Mouse (Mus musculus): ENCODE measurements at regions not wholly inside any gene's neighbourhood (a gene's known extent, or its start where the extent isn't known, plus 50 kb on each side); places are given as distances from the start of the nearest gene placed in this dataset.

- no peak for DNase-seq (ENCODE audit: low read depth)
Measured at GRCm38 (mm10) chr17:47140969-47141842, 130.8 kb upstream of the Ubr2 start.

- DNase-seq (ENCODE audit: low read depth): no peak
Measured at GRCm38 (mm10) chr17:47140241-47140968, 130.0 kb upstream of the Ubr2 start.

GRCm38 (mm10) chr17:47139730-47140231 is 129.4 kb upstream of the Ubr2 start:
- DNase-seq (ENCODE audit: low read depth): no peak

DNA sequence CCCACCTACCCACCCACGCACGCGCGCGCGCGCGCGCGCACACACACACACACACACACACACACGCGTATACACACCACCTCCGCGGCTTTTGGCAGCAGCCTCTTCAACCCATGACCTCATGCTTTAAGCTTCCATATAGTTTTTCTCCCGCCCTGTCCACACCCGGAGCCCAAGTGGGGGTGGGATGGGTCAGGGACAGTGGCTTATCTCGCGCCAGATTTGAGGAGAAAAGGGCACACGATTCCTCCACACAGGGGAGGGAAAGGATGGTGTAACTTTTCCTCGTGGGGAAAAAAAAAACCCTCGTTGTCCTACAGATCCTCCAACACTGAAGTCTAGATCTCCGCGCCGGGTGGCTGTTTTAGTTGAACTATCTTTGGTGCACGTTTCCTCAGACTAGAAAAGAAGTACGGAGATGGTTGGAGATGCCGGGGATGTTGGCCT is 128.8 kb upstream of the Ubr2 start:
- no peak for DNase-seq (ENCODE audit: low read depth)

DNA sequence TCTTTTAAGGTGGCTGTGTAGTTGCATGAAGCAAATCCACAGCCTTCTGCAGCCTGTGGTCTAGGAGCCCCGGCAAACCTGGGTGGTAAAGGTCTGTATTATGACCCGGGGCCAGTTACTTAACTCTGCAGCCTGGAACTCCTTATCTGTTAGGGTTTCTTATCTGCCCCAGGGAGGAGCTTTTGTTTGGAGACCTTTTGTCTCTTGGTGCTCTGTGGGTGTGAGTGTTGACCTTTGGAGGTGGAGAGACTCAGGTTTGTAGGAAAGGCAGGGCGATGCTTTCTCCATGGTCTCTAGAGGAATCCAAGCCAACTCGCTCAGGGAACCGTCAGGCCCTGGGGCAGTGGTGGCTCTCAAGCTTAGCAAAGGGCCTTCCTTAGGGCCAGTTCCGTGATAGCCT is 127.8 kb upstream of the Ubr2 start:
- no peak for DNase-seq (ENCODE audit: low read depth)

DNA sequence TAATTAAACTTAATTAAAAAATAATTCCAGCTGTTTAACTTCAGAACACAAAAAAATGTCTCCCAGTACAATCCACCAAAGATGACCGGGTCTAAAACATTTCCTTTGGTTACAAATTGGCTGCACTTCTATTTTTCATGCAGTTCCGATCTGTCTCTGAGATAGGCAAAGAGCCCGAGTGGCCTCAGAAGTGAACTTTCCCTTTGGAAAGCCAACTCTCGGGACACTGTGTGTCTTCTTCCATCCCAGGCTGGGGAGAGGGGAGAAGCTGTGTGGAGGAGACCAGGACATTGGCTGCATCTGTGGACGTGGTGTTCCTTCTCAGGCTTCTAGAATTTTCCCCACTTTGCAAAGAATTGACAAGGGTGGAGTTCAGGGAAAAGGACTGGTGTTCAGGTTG is 125.0 kb upstream of the Ubr2 start:
- DNase-seq (ENCODE audit: low read depth): no peak

- no peak for DNase-seq (ENCODE audit: low read depth)
Measured at GRCm38 (mm10) chr17:47133785-47134184, 123.4 kb upstream of the Ubr2 start.

DNA sequence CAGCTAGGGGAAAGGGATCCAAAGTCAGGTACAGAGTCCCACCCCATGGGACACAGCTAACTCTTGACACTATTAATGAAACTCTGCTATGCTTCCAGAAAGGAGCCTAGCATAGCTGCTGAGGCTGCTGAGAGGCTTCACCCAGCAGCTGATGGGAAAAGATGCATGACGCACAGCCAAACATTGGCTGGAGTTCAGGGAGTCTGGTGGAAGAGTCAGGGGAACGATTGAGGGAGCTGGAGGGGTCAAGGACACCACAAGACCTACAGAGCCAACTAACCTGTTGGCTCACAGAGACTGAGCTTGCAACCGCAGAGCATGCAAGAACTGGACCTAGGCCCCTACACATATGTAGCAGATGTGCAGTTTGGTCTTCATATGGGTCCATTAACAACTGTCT is 117.2 kb upstream of the Ubr2 start:
- no peak for DNase-seq (ENCODE audit: low read depth)

GRCm38 (mm10) chr17:47123576-47123975 is 113.2 kb upstream of the Ubr2 start:
- DNase-seq (ENCODE audit: low read depth): no peak

DNA sequence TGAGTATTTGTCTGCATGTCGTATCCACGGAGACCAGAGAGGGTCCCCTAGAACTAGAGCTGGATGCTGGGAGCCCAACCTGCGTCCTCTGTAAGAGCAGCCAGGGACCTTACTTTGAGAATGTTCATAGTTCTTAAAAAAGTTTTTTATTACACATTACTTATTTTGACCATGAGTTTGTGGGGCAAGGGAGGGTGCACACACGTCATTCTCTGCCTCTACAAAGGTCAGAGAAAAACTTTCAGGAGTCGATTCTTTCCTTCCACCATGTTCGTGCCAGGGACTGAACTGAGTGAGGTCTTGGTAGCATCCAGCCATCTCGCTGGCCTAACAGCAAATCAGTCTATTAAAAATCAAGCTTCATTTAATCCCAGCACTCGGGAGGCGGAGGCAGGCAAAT is 111.9 kb upstream of the Ubr2 start:
- DNase-seq (ENCODE audit: low read depth): no peak

GRCm38 (mm10) chr17:47118010-47118409 is 107.7 kb upstream of the Ubr2 start:
- no peak for DNase-seq (ENCODE audit: low read depth)

- no peak for DNase-seq (ENCODE audit: low read depth)
Measured at GRCm38 (mm10) chr17:47115754-47116153, 105.4 kb upstream of the Ubr2 start.

- no peak for DNase-seq (ENCODE audit: low read depth)
Measured at GRCm38 (mm10) chr17:47115141-47115540, 104.8 kb upstream of the Ubr2 start.

DNA sequence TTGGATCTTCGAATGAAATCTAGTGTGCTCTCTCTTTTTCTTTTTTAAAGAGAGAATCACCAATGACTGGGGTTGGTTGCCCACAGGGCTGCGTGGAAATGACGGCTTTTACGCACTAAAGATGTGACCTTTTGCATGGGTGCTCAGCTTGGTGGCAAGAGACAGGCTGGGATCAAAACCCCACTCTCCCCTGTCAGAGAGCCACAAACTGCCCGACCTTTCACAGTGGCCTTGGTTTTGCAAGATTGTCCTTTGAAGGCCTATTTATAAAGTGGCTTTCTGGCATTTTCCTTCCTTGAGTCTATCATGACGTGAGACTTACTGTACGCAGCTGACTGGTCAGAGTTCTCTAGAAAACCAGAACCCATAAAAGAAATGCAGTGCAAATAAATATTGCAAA is 104.4 kb upstream of the Ubr2 start:
- DNase-seq (ENCODE audit: low read depth): no peak

GRCm38 (mm10) chr17:47112556-47113225 is 102.3 kb upstream of the Ubr2 start:
- no peak for DNase-seq (ENCODE audit: low read depth)

DNA sequence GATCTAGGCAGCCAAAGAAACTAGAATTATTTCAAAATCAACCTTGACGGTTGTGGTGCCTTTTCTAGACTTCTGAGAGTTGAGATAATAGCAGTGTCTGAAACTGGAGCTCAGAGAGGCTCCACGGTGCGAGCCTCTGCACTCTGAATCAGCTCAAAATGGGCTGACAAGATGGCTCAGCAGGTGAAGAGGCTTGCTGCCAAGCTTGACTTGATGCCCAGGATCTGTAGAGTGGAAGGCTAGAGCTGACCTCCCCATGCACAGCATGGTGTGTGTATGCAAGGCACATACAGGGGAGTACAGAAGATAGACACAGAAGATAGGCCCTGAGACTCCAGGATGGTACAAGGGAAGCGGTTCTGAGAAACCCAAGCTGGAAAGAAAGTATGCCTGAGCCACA is 100.5 kb upstream of the Ubr2 start:
- no peak for DNase-seq (ENCODE audit: low read depth)

- no peak for DNase-seq (ENCODE audit: low read depth)
Measured at GRCm38 (mm10) chr17:47104328-47104727, 94.0 kb upstream of the Ubr2 start.

GRCm38 (mm10) chr17:47095191-47095590 is 84.8 kb upstream of the Ubr2 start:
- no peak for DNase-seq (ENCODE audit: low read depth)

DNA sequence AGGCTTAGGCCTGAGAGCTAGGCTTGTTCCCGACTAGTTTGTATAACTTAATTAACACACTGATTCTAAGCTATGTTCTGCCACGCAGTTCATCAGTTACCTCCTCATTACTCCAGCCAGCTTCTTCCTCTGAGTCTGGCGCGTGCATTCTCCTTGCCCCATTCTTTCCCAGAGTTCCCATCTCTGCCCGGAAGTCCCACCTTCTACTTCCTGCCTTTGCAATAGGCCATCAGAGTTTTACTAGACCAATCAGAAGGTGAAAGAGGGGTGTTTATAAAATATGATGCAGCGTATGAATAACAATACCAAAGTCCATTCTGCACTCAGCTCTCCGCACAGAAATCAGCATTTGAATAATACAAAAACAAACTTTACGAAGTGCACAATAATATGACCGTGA is 81.7 kb upstream of the Ubr2 start:
- no peak for DNase-seq (ENCODE audit: low read depth)

GRCm38 (mm10) chr17:47089769-47090168 is 79.4 kb upstream of the Ubr2 start:
- DNase-seq (ENCODE audit: low read depth): no peak

DNA sequence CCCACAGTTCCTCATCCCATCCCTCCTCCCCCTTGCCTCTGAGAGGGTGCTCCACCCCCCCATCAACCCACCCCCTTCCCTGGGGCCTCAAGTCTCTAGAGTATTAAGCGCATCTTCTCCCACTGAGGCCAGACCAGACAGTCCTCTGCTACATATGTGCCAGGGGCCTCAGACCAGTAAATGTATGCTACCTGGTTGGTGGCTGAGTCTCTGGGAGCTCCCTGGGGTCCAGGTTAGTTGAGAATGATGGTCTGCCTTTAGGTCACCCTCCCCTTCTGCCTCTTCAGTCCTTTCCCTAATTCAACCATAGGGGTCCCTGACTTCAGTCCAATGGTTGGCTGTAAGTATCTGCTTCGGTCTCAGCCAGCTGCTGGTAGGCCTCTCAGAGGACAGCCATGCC is 58.9 kb upstream of the Ubr2 start:
- no peak for DNase-seq (ENCODE audit: low read depth)

GRCm38 (mm10) chr17:47065307-47065901 is 55.0 kb upstream of the Ubr2 start:
- no peak for DNase-seq (ENCODE audit: low read depth)
